Mouse (Mus musculus) forebrain, postnatal 0 days (tissue): ENCODE data around the gene Cct8l1. TPM values are rescaled to one million over a fixed set of nuclear protein-coding genes. Genes with fewer than 3 reads are reported as not detected.

Experiments used
- ATAC-seq: fragments of 200-750 bp; cut with Nextera tagmentation; 2 replicates; pipeline ENCODE4 v1.8.0; 2017; ENCODE audit warnings: mild to moderate bottlenecking, moderate library complexity
- DNase-seq: peaks from one replicate; pipeline ENCODE4 v3.0.0-alpha.2; 2015
- H3K27ac ChIP-seq: fragments of 300-500 bp; sonication (generic); 2 replicates; pipeline ENCODE4 v1.5.1; 2014; ENCODE audit warnings: low read depth, mild to moderate bottlenecking, antibody characterized with exemption, low read length, moderate library complexity, mixed read lengths
- H3K27me3 ChIP-seq: fragments of 300-500 bp; sonication (generic); 2 replicates; pipeline ENCODE4 v1.6.1; 2014; ENCODE audit warnings: mild to moderate bottlenecking, low read length, mixed read lengths; ENCODE audit not compliant: insufficient read depth
- H3K36me3 ChIP-seq: fragments of 300-500 bp; sonication (generic); 2 replicates; pipeline ENCODE4 v1.6.1; 2014; ENCODE audit warnings: mild to moderate bottlenecking, moderate library complexity; ENCODE audit not compliant: insufficient read depth
- H3K4me1 ChIP-seq: fragments of 300-500 bp; sonication (generic); 2 replicates; pipeline ENCODE4 v1.6.1; 2014; ENCODE audit warnings: antibody characterized with exemption; ENCODE audit not compliant: insufficient read depth
- H3K4me2 ChIP-seq: fragments of 300-500 bp; sonication (generic); 2 replicates; pipeline ENCODE4 v1.6.1; 2014; ENCODE audit warnings: low read depth, mild to moderate bottlenecking, moderate library complexity
- H3K4me3 ChIP-seq: fragments of 300-500 bp; sonication (generic); 2 replicates; pipeline ENCODE4 v1.5.1; 2014; ENCODE audit warnings: low read depth, low read length, mixed read lengths
- H3K9ac ChIP-seq: fragments of 300-500 bp; sonication (generic); 2 replicates; pipeline ENCODE4 v1.6.1; 2014; ENCODE audit warnings: mild to moderate bottlenecking
- H3K9me3 ChIP-seq: fragments of 300-500 bp; sonication (generic); 2 replicates; pipeline ENCODE4 v1.6.1; 2016; ENCODE audit warnings: low read length
- CTCF ChIP-seq: sonication (generic); IDR thresholded peaks from 2 replicates; pipeline ENCODE4 v1.5.1; 2016; ENCODE audit warnings: antibody characterized with exemption, control low read depth, low read depth
- WGBS: fragments of 180-500 bp; shearing (Covaris S2); extraction: QIAGEN DNeasy Blood & Tissue Kit; methylation state at CpG from one replicate; pipeline ENCODE4 v1.1.7; 2014; 5-methylcytosine and 5-hydroxymethylcytosine counted together
- polyA plus RNA-seq: library from polyadenylated mRNA; unstranded; fragments of >200 nt; fragmentation: Nextera tagmentation; extraction: Ambion mirVana; gene quantifications from 2 replicates; pipeline ENCODE4 v1.2.1, GENCODE M21; 2015
- total RNA-seq: library from RNA; depleted of rRNA; stranded (reverse); fragments of >200 nt; gene quantifications from 2 replicates; pipeline ENCODE4 v1.2.3, GENCODE M21; 2014

Gene Cct8l1
- total and polyA plus RNA-seq, 2 experiments from 2014 or later = not detected

- no peak for TF ChIP-seq CTCF
- Histone ChIP-seq H3K4me1 (no peaks in the 10 kb centered on the region), H3K9ac (no peak overlapping the region), H3K9me3 (no peaks in the 10 kb centered on the region), H3K4me2 (no peak overlapping the region), H3K36me3 (no peaks in the 10 kb centered on the region), H3K27me3 (no peaks in the 10 kb centered on the region), H3K27ac (no peak overlapping the region), H3K4me3 (no peak overlapping the region)
- WGBS = 52% methylated on average over 6 of the region's 6 CpGs
- DNase-seq = no peak
- ATAC-seq = no peak
Observed at GRCm38 (mm10) chr5:25536921-25537409, 21.1 kb downstream of the Cct8l1 start.

GRCm38 (mm10) chr5:25540412-25540811 is 24.5 kb downstream of the Cct8l1 start:
- ATAC-seq = no peak
- H3K36me3 ChIP-seq = no peaks in the 10 kb centered on the region
- H3K4me2 ChIP-seq = no peak overlapping the region
- no peak overlapping the region for H3K9ac ChIP-seq
- H3K9me3 ChIP-seq = no peaks in the 10 kb centered on the region
- no peak for DNase-seq
- H3K4me1 ChIP-seq = no peaks in the 10 kb centered on the region
- no peak for TF ChIP-seq CTCF
- H3K27me3 ChIP-seq = no peaks in the 10 kb centered on the region
- H3K4me3 ChIP-seq = no peak overlapping the region
- H3K27ac ChIP-seq = no peak overlapping the region

GRCm38 (mm10) chr5:25540921-25541320 is 25.1 kb downstream of the Cct8l1 start:
- TF ChIP-seq CTCF = no peak
- no peak for ATAC-seq
- Histone ChIP-seq H3K9me3 (no peaks in the 10 kb centered on the region), H3K9ac (no peak overlapping the region), H3K27ac (no peak overlapping the region), H3K4me3 (no peak overlapping the region), H3K4me1 (no peaks in the 10 kb centered on the region), H3K4me2 (no peak overlapping the region), H3K36me3 (no peaks in the 10 kb centered on the region), H3K27me3 (no peaks in the 10 kb centered on the region)
- DNase-seq = no peak
- 91% methylated on average over 3 of the region's 3 CpGs for WGBS

GRCm38 (mm10) chr5:25541661-25542060 is 25.8 kb downstream of the Cct8l1 start:
- no peaks in the 10 kb centered on the region for H3K36me3 ChIP-seq
- no peaks in the 10 kb centered on the region for H3K4me1 ChIP-seq
- H3K9me3 ChIP-seq = no peaks in the 10 kb centered on the region
- no peak overlapping the region for H3K4me2 ChIP-seq
- H3K27ac ChIP-seq = no peak overlapping the region
- no peak for DNase-seq
- no peak for TF ChIP-seq CTCF
- H3K9ac ChIP-seq = no peak overlapping the region
- H3K4me3 ChIP-seq = no peak overlapping the region
- no peaks in the 10 kb centered on the region for H3K27me3 ChIP-seq
- 74% methylated on average over 2 of the region's 2 CpGs for WGBS
- no peak for ATAC-seq

GRCm38 (mm10) chr5:25544061-25544460 is 28.2 kb downstream of the Cct8l1 start:
- no peak overlapping the region for H3K27ac ChIP-seq
- H3K4me1 ChIP-seq = no peaks in the 10 kb centered on the region
- ATAC-seq = no peak
- no peak for DNase-seq
- no peaks in the 10 kb centered on the region for H3K36me3 ChIP-seq
- no peak overlapping the region for H3K4me3 ChIP-seq
- WGBS = 80% methylated on average over 3 of the region's 3 CpGs
- H3K9me3 ChIP-seq = no peaks in the 10 kb centered on the region
- H3K27me3 ChIP-seq = no peaks in the 10 kb centered on the region
- no peak overlapping the region for H3K9ac ChIP-seq
- H3K4me2 ChIP-seq = no peak overlapping the region
- no peak for TF ChIP-seq CTCF

- WGBS = 77% methylated on average over 5 of the region's 5 CpGs
- no peak overlapping the region for H3K4me3 ChIP-seq
- no peaks in the 10 kb centered on the region for H3K36me3 ChIP-seq
- H3K27me3 ChIP-seq = no peaks in the 10 kb centered on the region
- no peak overlapping the region for H3K4me2 ChIP-seq
- no peak for TF ChIP-seq CTCF
- no peak overlapping the region for H3K9ac ChIP-seq
- ATAC-seq (no peak), DNase-seq (no peak)
- no peak overlapping the region for H3K27ac ChIP-seq
- no peaks in the 10 kb centered on the region for H3K9me3 ChIP-seq
- no peaks in the 10 kb centered on the region for H3K4me1 ChIP-seq
Observed at GRCm38 (mm10) chr5:25544566-25544965, 28.7 kb downstream of the Cct8l1 start.

GRCm38 (mm10) chr5:25546912-25547311 is 31.0 kb downstream of the Cct8l1 start:
- Histone ChIP-seq H3K9me3 (no peaks in the 10 kb centered on the region), H3K4me3 (no peak overlapping the region), H3K4me2 (no peak overlapping the region), H3K9ac (no peak overlapping the region), H3K27ac (no peak overlapping the region), H3K36me3 (no peaks in the 10 kb centered on the region), H3K4me1 (no peaks in the 10 kb centered on the region), H3K27me3 (no peaks in the 10 kb centered on the region)
- WGBS = 96% methylated on average over 2 of the region's 2 CpGs
- TF ChIP-seq CTCF = no peak
- no peak for DNase-seq
- no peak for ATAC-seq

GRCm38 (mm10) chr5:25550912-25551311 is 35.0 kb downstream of the Cct8l1 start:
- DNase-seq (no peak), ATAC-seq (no peak)
- no peaks in the 10 kb centered on the region for H3K9me3 ChIP-seq
- no peak overlapping the region for H3K4me3 ChIP-seq
- H3K4me1 ChIP-seq = no peaks in the 10 kb centered on the region
- H3K4me2 ChIP-seq = no peak overlapping the region
- no peaks in the 10 kb centered on the region for H3K36me3 ChIP-seq
- TF ChIP-seq CTCF = no peak
- no peak overlapping the region for H3K9ac ChIP-seq
- H3K27ac ChIP-seq = no peak overlapping the region
- H3K27me3 ChIP-seq = no peaks in the 10 kb centered on the region
- 84% methylated on average over 1 of the region's 1 CpGs for WGBS
